Mouse (Mus musculus) CD4-positive, CD25-positive, alpha-beta regulatory T cell, adult 2 months (primary cell): ENCODE data around the gene Gm20826.
"Not testable (repeated sequence)": the region's sequence is repeated elsewhere in the genome, so short reads cannot be mapped to it uniquely, and the experiment has no call there.

Experiments
- DNase-seq: peaks from one replicate; pipeline ENCODE4 v3.0.0-alpha.2; 2012; ENCODE audit warnings: low read depth, low spot score

The Gm20826 gene

GRCm38 (mm10) chrY:7638389-7638788, at the start of gene Gm20826:
Gm20826 (minus strand) TSS chrY:7638489.
- DNase-seq, result not testable (repeated sequence)
